Mouse (Mus musculus) lung, postnatal 0 days (tissue): ENCODE data around the gene Tmed10.

Experiments used
- CTCF ChIP-seq: IDR thresholded peaks from 2 replicates; pipeline ENCODE4 v1.5.1; 2016; ENCODE audit warnings: antibody characterized with exemption, mild to moderate bottlenecking
- EP300 ChIP-seq: IDR thresholded peaks from 2 replicates; pipeline ENCODE4 v1.6.1; 2016; ENCODE audit warnings: antibody characterized with exemption, mild to moderate bottlenecking, control low read depth

- TF ChIP-seq CTCF (peak; percentile 99), EP300 (no peak)
Observed at GRCm38 (mm10) chr12:85305247-85305892, 69.3 kb downstream of the Tmed10 start.
